Mouse (Mus musculus) CH12.LX (cell line): ENCODE measurements around the gene Extl1. TPM values are rescaled to one million over a fixed set of nuclear protein-coding genes. Genes with fewer than 3 reads are reported as not detected.

Experiments
- DNase-seq: peaks from one replicate; pipeline ENCODE4 v3.0.0-alpha.2; 2013; ENCODE audit errors: extremely low read depth
- H3K27ac ChIP-seq: 2 replicates; pipeline ENCODE4 v1.5.1; 2012; ENCODE audit warnings: low read depth, mild to moderate bottlenecking, control low read depth, moderate library complexity; ENCODE audit not compliant: insufficient read depth
- H3K27me3 ChIP-seq: replicated peaks from 2 replicates; pipeline ENCODE3; 2012; ENCODE audit warnings: inconsistent platforms
- H3K36me3 ChIP-seq, 2 experiments: replicated peaks in 1 of 2; 2 replicates each; pipeline versions ENCODE3 to v1.6.1; 2012; ENCODE audit warnings: inconsistent platforms in 1 of 2, low read length in 1 of 2, mild to moderate bottlenecking in 1 of 2, mixed read lengths in 1 of 2, moderate library complexity in 1 of 2; ENCODE audit not compliant: control insufficient read depth in 1 of 2, insufficient read depth in 1 of 2
- H3K4me1 ChIP-seq, 2 experiments: 2 replicates each; pipeline ENCODE4 v1.6.1; 2012; ENCODE audit warnings: inconsistent platforms in 1 of 2, moderate library complexity in 1 of 2; ENCODE audit not compliant: insufficient read depth in 2 of 2, control insufficient read depth in 1 of 2
- H3K4me2 ChIP-seq: 2 replicates; pipeline ENCODE4 v1.6.1; 2012; ENCODE audit warnings: low read depth, mild to moderate bottlenecking, control low read depth; ENCODE audit not compliant: poor library complexity, insufficient read depth, severe bottlenecking
- H3K4me3 ChIP-seq, 3 experiments: fragments of 150-350 bp in 1 of 3; sonication (generic) in 1 of 3; replicated peaks in 1 of 3; 2 replicates each; pipeline versions ENCODE3 to v1.5.1; 2011 to 2012; ENCODE audit warnings: low read depth in 2 of 3, low read length in 2 of 3, mild to moderate bottlenecking in 2 of 3, moderate library complexity in 2 of 3, control low read depth in 1 of 3, improper control_type of control experiment in 1 of 3, inconsistent platforms in 1 of 3, mixed read lengths in 1 of 3; ENCODE audit not compliant: poor library complexity in 1 of 3
- H3K79me2 ChIP-seq: replicated peaks from 2 replicates; pipeline ENCODE4 v1.6.1; 2012; ENCODE audit warnings: mild to moderate bottlenecking, moderate library complexity; ENCODE audit not compliant: control insufficient read depth, poor library complexity, insufficient read depth, severe bottlenecking; ENCODE audit errors: extremely low read depth
- H3K9ac ChIP-seq: 2 replicates; pipeline ENCODE4 v1.6.1; 2012; ENCODE audit warnings: low read depth, mild to moderate bottlenecking, control low read depth, moderate library complexity; ENCODE audit not compliant: insufficient read depth
- H3K9me3 ChIP-seq: replicated peaks from 2 replicates; pipeline ENCODE3; 2012; ENCODE audit warnings: low read length, inconsistent platforms, mixed read lengths
- CHD1 ChIP-seq: IDR thresholded peaks from 2 replicates; pipeline ENCODE4 v1.6.1; 2012; ENCODE audit warnings: low read depth, low read length, improper control_type of control experiment, inconsistent platforms
- CHD2 ChIP-seq: IDR thresholded peaks from 2 replicates; pipeline ENCODE4 v1.6.1; 2011; ENCODE audit warnings: low read length, improper control_type of control experiment
- CTCF ChIP-seq, 2 experiments: IDR thresholded peaks in 1 of 2; conservative IDR thresholded peaks in 1 of 2; 2 replicates each; pipeline ENCODE4 v1.5.1; 2011 to 2012; ENCODE audit warnings: low read depth in 2 of 2, low read length in 2 of 2, improper control_type of control experiment in 1 of 2, inconsistent platforms in 1 of 2, mild to moderate bottlenecking in 1 of 2, moderate library complexity in 1 of 2
- E2F4 ChIP-seq: IDR thresholded peaks from 2 replicates; pipeline ENCODE4 v1.6.1; 2011; ENCODE audit warnings: low read depth, low read length, improper control_type of control experiment; ENCODE audit not compliant: insufficient replicate concordance
- ELF1 ChIP-seq: IDR thresholded peaks from 2 replicates; pipeline ENCODE4 v1.6.1; 2014; ENCODE audit warnings: low read depth, mild to moderate bottlenecking, inconsistent platforms, low read length, improper control_type of control experiment
- EP300 ChIP-seq: IDR thresholded peaks from 2 replicates; pipeline ENCODE4 v1.6.1; 2011; ENCODE audit warnings: low read length, improper control_type of control experiment
- ETS1 ChIP-seq: conservative IDR thresholded peaks from 2 replicates; pipeline ENCODE4 v1.6.1; 2012; ENCODE audit warnings: low read depth, mild to moderate bottlenecking, inconsistent platforms, low read length, improper control_type of control experiment, moderate library complexity
- GABPA ChIP-seq: IDR thresholded peaks from 2 replicates; pipeline ENCODE4 v1.6.1; 2012; ENCODE audit warnings: low read depth, low read length, improper control_type of control experiment, inconsistent platforms; ENCODE audit not compliant: insufficient replicate concordance
- JUN ChIP-seq: IDR thresholded peaks from 2 replicates; pipeline ENCODE4 v1.6.1; 2011; ENCODE audit warnings: low read depth, mild to moderate bottlenecking, low read length, improper control_type of control experiment, moderate library complexity; ENCODE audit not compliant: insufficient read depth
- MAZ ChIP-seq: IDR thresholded peaks from 2 replicates; pipeline ENCODE4 v1.6.1; 2012; ENCODE audit warnings: low read depth, mild to moderate bottlenecking, inconsistent platforms, low read length, improper control_type of control experiment, moderate library complexity
- MEF2A ChIP-seq: IDR thresholded peaks from 2 replicates; pipeline ENCODE4 v1.6.1; 2014; ENCODE audit warnings: low read depth, mild to moderate bottlenecking, inconsistent platforms, low read length, improper control_type of control experiment, borderline replicate concordance
- MXI1 ChIP-seq: IDR thresholded peaks from 2 replicates; pipeline ENCODE4 v1.6.1; 2011; ENCODE audit warnings: mild to moderate bottlenecking, low read depth, low read length, improper control_type of control experiment
- MYC ChIP-seq: IDR thresholded peaks from 2 replicates; pipeline ENCODE4 v1.6.1; 2011; ENCODE audit warnings: low read depth, mild to moderate bottlenecking, improper control_type of control experiment, low read length
- NELFE ChIP-seq: IDR thresholded peaks from 2 replicates; pipeline ENCODE4 v1.6.1; 2011; ENCODE audit warnings: low read depth, low read length, improper control_type of control experiment
- PAX5 ChIP-seq: IDR thresholded peaks from 2 replicates; pipeline ENCODE4 v1.6.1; 2012; ENCODE audit warnings: low read length, inconsistent platforms, mixed read lengths
- POLR2A ChIP-seq: IDR thresholded peaks from 2 replicates; pipeline ENCODE4 v1.6.1; 2011; ENCODE audit warnings: low read depth, mild to moderate bottlenecking, improper control_type of control experiment, low read length
- POLR2AphosphoS2 ChIP-seq: IDR thresholded peaks from 2 replicates; pipeline ENCODE4 v1.6.1; 2011; ENCODE audit warnings: low read depth, low read length, improper control_type of control experiment
- RAD21 ChIP-seq: IDR thresholded peaks from 2 replicates; pipeline ENCODE4 v1.6.1; 2011; ENCODE audit warnings: low read depth, mild to moderate bottlenecking, low read length, improper control_type of control experiment, moderate library complexity
- SIN3A ChIP-seq: IDR thresholded peaks from 2 replicates; pipeline ENCODE4 v1.6.1; 2012; ENCODE audit warnings: low read length, improper control_type of control experiment, inconsistent platforms
- SMC3 ChIP-seq: IDR thresholded peaks from 2 replicates; pipeline ENCODE4 v1.6.1; 2011; ENCODE audit warnings: low read depth, low read length, improper control_type of control experiment
- TBP ChIP-seq: conservative IDR thresholded peaks from 2 replicates; pipeline ENCODE4 v1.6.1; 2011; ENCODE audit warnings: low read depth, low read length, improper control_type of control experiment
- TCF12 ChIP-seq: IDR thresholded peaks from 2 replicates; pipeline ENCODE4 v1.6.1; 2014; ENCODE audit warnings: low read depth, mild to moderate bottlenecking, inconsistent platforms, low read length, improper control_type of control experiment
- USF1 ChIP-seq: IDR thresholded peaks from 2 replicates; pipeline ENCODE4 v1.6.1; 2014; ENCODE audit warnings: low read depth, mild to moderate bottlenecking, inconsistent platforms, low read length, improper control_type of control experiment
- USF2 ChIP-seq: conservative IDR thresholded peaks from 2 replicates; pipeline ENCODE4 v1.6.1; 2011; ENCODE audit warnings: low read depth, low read length, improper control_type of control experiment
- ZC3H11A ChIP-seq: IDR thresholded peaks from 2 replicates; pipeline ENCODE4 v1.6.1; 2012; ENCODE audit warnings: low read depth, mild to moderate bottlenecking, inconsistent platforms, low read length, improper control_type of control experiment
- ZMIZ1 ChIP-seq: IDR thresholded peaks from 2 replicates; pipeline ENCODE4 v1.6.1; 2012; ENCODE audit warnings: low read depth, mild to moderate bottlenecking, inconsistent platforms, low read length, improper control_type of control experiment
- dilution Hi-C: fragments of 300-500 bp; cut with MboI; formaldehyde crosslinking; loops from 2 replicates; pipeline ENCODE4 v1.14.3; 2020; ENCODE audit warnings: low sequenced_read_pairs; ENCODE audit not compliant: extremely low pct_unique_long_range_greater_than_20kb, extremely low pct_ligation_motif_present
- in situ Hi-C: fragments of 300-500 bp; cut with MboI; formaldehyde crosslinking; loops from 3 replicates; pipeline ENCODE4 v1.14.3; 2019; ENCODE audit warnings: low sequenced_read_pairs, low pct_ligation_motif_present, low pct_unique_long_range_greater_than_20kb, mixed read lengths
- polyA plus RNA-seq: library from polyadenylated mRNA; unstranded; fragments of >175 nt; gene quantifications from 2 replicates; pipeline ENCODE4 v1.2.1, GENCODE M21; 2012; ENCODE audit warnings: low read depth; ENCODE audit not compliant: insufficient read length
- total RNA-seq, 2 experiments: library from RNA; depleted of rRNA; stranded (reverse); fragments of 300-350 nt in 1 of 2; fragments of >200 nt in 1 of 2; gene quantifications; 2 replicates each; pipeline ENCODE4 v1.2.3; 2012 to 2014

Extl1 gene
- total and polyA plus RNA-seq, 3 experiments: 0.54 to 4.5 (median 1.6) TPM

GRCm38 (mm10) chr4:134395142-134395541 lies 11.5 kb upstream of the Extl1 start:
- H3K4me2 ChIP-seq: no peak overlapping the region
- H3K36me3 ChIP-seq: no peaks in the 10 kb centered on the region
- no peaks in the 10 kb centered on the region for H3K27me3 ChIP-seq
- no peak overlapping the region for H3K9ac ChIP-seq
- TF ChIP-seq CHD1 (no peak), TCF12 (no peak), E2F4 (no peak), SIN3A (no peak), TBP (no peak), SMC3 (no peak), USF1 (no peak), MXI1 (no peak), GABPA (no peak), CTCF (conservative IDR thresholded peaks at IDR 0.05 in 1 of 2, IDR thresholded peaks at IDR 0.05 in 1 of 2; ENCODE audit: low read depth in 2 of 2, low read length in 2 of 2) (no peak), ZMIZ1 (no peak), RAD21 (no peak)
- no peaks in the 10 kb centered on the region for H3K9me3 ChIP-seq
- in situ Hi-C loops: loop anchor here (5.0 kb wide), 1 partner anchor 82 kb away; no protein-coding TSS in a partner anchor
- H3K27ac ChIP-seq: no peak overlapping the region
- no peaks in the 10 kb centered on the region for H3K79me2 ChIP-seq
- DNase-seq: no peak
- dilution Hi-C loops: no loop called here
- H3K4me3 ChIP-seq: no peak overlapping the region
- peaks cover 0 to 9% of the 10 kb centered on the region in 2 experiments; a peak in 2 of 4 replicates for H3K4me1 ChIP-seq

- TF ChIP-seq SMC3 (peak; percentile 6; the same call in 1 of the 2 replicates), CTCF (conservative IDR thresholded peaks at IDR 0.05 in 1 of 2, IDR thresholded peaks at IDR 0.05 in 1 of 2; ENCODE audit: low read depth in 2 of 2, low read length in 2 of 2) (peak in 1 of 2 experiments; percentile 17; a peak in 2 of 4 replicates), MYC (no peak)
- TF ChIP-seq, all 38 proteins: peak for 2
- Histone ChIP-seq H3K27ac (no peak overlapping the region), H3K9me3 (no peaks in the 10 kb centered on the region), H3K4me2 (no peak overlapping the region), H3K9ac (no peak overlapping the region), H3K36me3 (no peaks in the 10 kb centered on the region), H3K4me3 (no peak overlapping the region), H3K27me3 (no peaks in the 10 kb centered on the region), H3K4me1 (peaks cover 0 to 9% of the 10 kb centered on the region in 2 experiments; a peak in 2 of 4 replicates), H3K79me2 (no peaks in the 10 kb centered on the region)
- in situ Hi-C loops: no loop called here
- dilution Hi-C loops: no loop called here
- DNase-seq: no peak
Measured at GRCm38 (mm10) chr4:134393026-134393425, 9.4 kb upstream of the Extl1 start.

- no peaks in the 10 kb centered on the region for H3K27me3 ChIP-seq
- no peaks in the 10 kb centered on the region for H3K36me3 ChIP-seq
- no peak overlapping the region for H3K9ac ChIP-seq
- TF ChIP-seq SMC3 (no peak), PAX5 (no peak), USF2 (no peak), CHD2 (no peak), ZC3H11A (no peak), ELF1 (no peak), POLR2A (no peak), EP300 (no peak), SIN3A (no peak), NELFE (no peak), E2F4 (no peak), TCF12 (no peak), ETS1 (no peak), TBP (no peak), MEF2A (no peak), CHD1 (no peak), MAZ (no peak), RAD21 (no peak), JUN (no peak), POLR2AphosphoS2 (no peak)
- DNase-seq: no peak
- in situ Hi-C loops: no loop called here
- H3K4me2 ChIP-seq: no peak overlapping the region
- no peaks in the 10 kb centered on the region for H3K9me3 ChIP-seq
- dilution Hi-C loops: no loop called here
- H3K27ac ChIP-seq: no peak overlapping the region
- H3K4me3 ChIP-seq: no peak overlapping the region
- no peaks in the 10 kb centered on the region for H3K79me2 ChIP-seq
- peaks cover 0 to 9% of the 10 kb centered on the region in 2 experiments; a peak in 2 of 4 replicates for H3K4me1 ChIP-seq
Measured at GRCm38 (mm10) chr4:134392595-134392994, 8.9 kb upstream of the Extl1 start.
